In genomic region chr9:31649073-31649472, GRCm38 (mm10) we compare ENCODE assay signal across 28 mouse cellular contexts.
"Had no signal": no experiment of that assay in that cellular context is flagged by ENCODE, and none has a peak within 500 bp of the region (broad histone marks: within the 10 kb centered on the region; RNA-seq: fewer than 3 reads in every experiment).

No protein-coding gene starts in this region.

- H3K4me1 ChIP-seq: embryonic facial prominence, embryonic 10.5 days; embryonic facial prominence, embryonic 12.5 days; embryonic facial prominence, embryonic 15.5 days; forebrain, embryonic 10.5 days; forebrain, embryonic 12.5 days; forebrain, embryonic 13.5 days had no signal

- H3K27me3 ChIP-seq: embryonic facial prominence, embryonic 12.5 days; embryonic facial prominence, embryonic 13.5 days; embryonic facial prominence, embryonic 15.5 days; forebrain, embryonic 13.5 days; forebrain, embryonic 15.5 days had no signal

- H3K4me3 ChIP-seq: embryonic facial prominence, embryonic 10.5 days; embryonic facial prominence, embryonic 12.5 days; embryonic facial prominence, embryonic 13.5 days; embryonic facial prominence, embryonic 15.5 days; erythroblast, embryonic 14.5 days; forebrain, embryonic 10.5 days; forebrain, embryonic 12.5 days; forebrain, embryonic 13.5 days; forebrain, embryonic 15.5 days; gastrocnemius, adult 2 months; heart, adult 2 months had no signal

- H3K9ac ChIP-seq: embryonic facial prominence, embryonic 12.5 days; embryonic facial prominence, embryonic 13.5 days; embryonic facial prominence, embryonic 15.5 days; forebrain, embryonic 12.5 days; forebrain, embryonic 13.5 days; forebrain, embryonic 15.5 days; forebrain, postnatal 0 days had no signal

- H3K4me2 ChIP-seq: embryonic facial prominence, embryonic 12.5 days; embryonic facial prominence, embryonic 13.5 days; embryonic facial prominence, embryonic 15.5 days; forebrain, embryonic 12.5 days; forebrain, embryonic 13.5 days; forebrain, embryonic 15.5 days had no signal

- ATAC-seq: forebrain, embryonic 13.5 days; forebrain, embryonic 14.5 days; forebrain, embryonic 15.5 days; forebrain, embryonic 16.5 days; forebrain, postnatal 0 days had no signal

- H3K9me3 ChIP-seq: embryonic facial prominence, embryonic 10.5 days; embryonic facial prominence, embryonic 12.5 days; embryonic facial prominence, embryonic 13.5 days; embryonic facial prominence, embryonic 15.5 days; forebrain, embryonic 10.5 days; forebrain, embryonic 12.5 days; forebrain, embryonic 13.5 days; forebrain, embryonic 15.5 days had no signal

- DNase-seq: cerebellum, adult 2 months; cerebellum, adult 8-10 months; cerebellum, adult 9-10 months; cerebellum, adult 9-11 months; cerebellum, postnatal 10 days; cerebellum, postnatal 14 days; cerebellum, postnatal 25 days; cerebellum, postnatal 36 days; embryo, embryonic 11 days; forebrain, postnatal 0 days; gastrocnemius, adult 2 months; gastrocnemius, postnatal 10 days; gastrocnemius, postnatal 14 days; gastrocnemius, postnatal 25 days; gastrocnemius, postnatal 36 days; heart, adult 18-20 months; heart, adult 2 months had no signal

- H3K36me3 ChIP-seq: embryonic facial prominence, embryonic 10.5 days; embryonic facial prominence, embryonic 12.5 days; embryonic facial prominence, embryonic 13.5 days; embryonic facial prominence, embryonic 15.5 days; forebrain, embryonic 10.5 days; forebrain, embryonic 12.5 days; forebrain, embryonic 15.5 days had no signal

- H3K27ac ChIP-seq: embryonic facial prominence, embryonic 10.5 days; embryonic facial prominence, embryonic 12.5 days; embryonic facial prominence, embryonic 13.5 days; embryonic facial prominence, embryonic 15.5 days; forebrain, embryonic 10.5 days; forebrain, embryonic 12.5 days; forebrain, embryonic 13.5 days; forebrain, embryonic 15.5 days; gastrocnemius, adult 2 months; heart, adult 2 months had no signal
